Mouse (Mus musculus) limb, embryonic 12.5 days (tissue): Measurements from ENCODE around the gene Ssr2. TPM values are rescaled to one million over a fixed set of nuclear protein-coding genes. Genes with fewer than 3 reads are reported as not detected.

Source experiments
- ATAC-seq: fragments of 200-750 bp; cut with Nextera tagmentation; 2 replicates; pipeline ENCODE4 v1.8.0; 2017; ENCODE audit warnings: low read depth, moderate TSS enrichment; ENCODE audit not compliant: insufficient number of reproducible peaks, insufficient read depth, low FRiP score, low TSS enrichment
- H3K27ac ChIP-seq: fragments of 300-500 bp; sonication (generic); 2 replicates; pipeline ENCODE4 v1.5.1; 2016; ENCODE audit warnings: mild to moderate bottlenecking, moderate library complexity
- H3K27me3 ChIP-seq: fragments of 300-500 bp; sonication (generic); 2 replicates; pipeline ENCODE4 v1.6.1; 2016; ENCODE audit warnings: mild to moderate bottlenecking, moderate library complexity
- H3K36me3 ChIP-seq: fragments of 300-500 bp; sonication (generic); 2 replicates; pipeline ENCODE4 v1.6.1; 2016; ENCODE audit warnings: mild to moderate bottlenecking, moderate library complexity
- H3K4me1 ChIP-seq: fragments of 300-500 bp; sonication (generic); replicated peaks from 2 replicates; pipeline ENCODE4 v1.6.1; 2016
- H3K4me2 ChIP-seq: fragments of 300-500 bp; sonication (generic); 2 replicates; pipeline ENCODE4 v1.6.1; 2016; ENCODE audit warnings: mild to moderate bottlenecking, moderate library complexity
- H3K4me3 ChIP-seq: fragments of 300-500 bp; sonication (generic); replicated peaks from 2 replicates; pipeline ENCODE4 v1.5.1; 2016; ENCODE audit warnings: mild to moderate bottlenecking
- H3K9ac ChIP-seq: fragments of 300-500 bp; sonication (generic); replicated peaks from 2 replicates; pipeline ENCODE4 v1.6.1; 2016; ENCODE audit warnings: mild to moderate bottlenecking, moderate library complexity
- H3K9me3 ChIP-seq: fragments of 300-500 bp; sonication (generic); 2 replicates; pipeline ENCODE4 v1.6.1; 2016; ENCODE audit warnings: mild to moderate bottlenecking, moderate library complexity
- WGBS: fragments of 180-500 bp; shearing (Covaris S2); methylation state at CpG from one replicate; pipeline ENCODE4 v1.1.7; 2016; 5-methylcytosine and 5-hydroxymethylcytosine counted together
- polyA plus RNA-seq: library from polyadenylated mRNA; unstranded; fragments of >200 nt; fragmentation: Nextera tagmentation; extraction: Ambion mirVana; gene quantifications from 2 replicates; pipeline ENCODE4 v1.2.1, GENCODE M21; 2016

The Ssr2 gene
- polyA plus RNA-seq, 1 experiment from 2014 or later: 184 TPM

GRCm38 (mm10) chr3:88533706-88534105, 42.0 kb upstream of the Ssr2 start:
- Histone ChIP-seq H3K4me1 (peaks cover 62% of the 10 kb centered on the region), H3K27ac (peak overlapping the region; percentile 99), H3K9me3 (no peaks in the 10 kb centered on the region), H3K36me3 (peaks cover 45% of the 10 kb centered on the region), H3K9ac (peak overlapping the region; percentile 97), H3K4me3 (peak overlapping the region; percentile 75), H3K4me2 (peak overlapping the region; percentile 94), H3K27me3 (no peaks in the 10 kb centered on the region)
- 0% methylated on average over 4 of the region's 5 CpGs for WGBS
- no peak for ATAC-seq

- Histone ChIP-seq H3K36me3 (peaks cover 55% of the 10 kb centered on the region), H3K4me2 (peak overlapping the region; percentile 94), H3K9me3 (no peaks in the 10 kb centered on the region), H3K4me1 (peaks cover 57% of the 10 kb centered on the region), H3K4me3 (peak overlapping the region; percentile 75), H3K27ac (peak overlapping the region; percentile 99), H3K27me3 (no peaks in the 10 kb centered on the region), H3K9ac (peak overlapping the region; percentile 97)
- no peak for ATAC-seq
- 23% methylated on average over 3 of the region's 3 CpGs for WGBS
Observed at GRCm38 (mm10) chr3:88535005-88535404, 40.7 kb upstream of the Ssr2 start.

GRCm38 (mm10) chr3:88535527-88535926, 40.1 kb upstream of the Ssr2 start:
- no peaks in the 10 kb centered on the region for H3K27me3 ChIP-seq
- no peaks in the 10 kb centered on the region for H3K9me3 ChIP-seq
- 52% methylated on average over 4 of the region's 4 CpGs for WGBS
- H3K4me2 ChIP-seq: peak overlapping the region; percentile 94
- ATAC-seq: no peak
- H3K4me3 ChIP-seq: peak overlapping the region; percentile 75
- peak overlapping the region; percentile 99 for H3K27ac ChIP-seq
- peaks cover 60% of the 10 kb centered on the region for H3K36me3 ChIP-seq
- H3K4me1 ChIP-seq: peaks cover 55% of the 10 kb centered on the region
- peak overlapping the region; percentile 97 for H3K9ac ChIP-seq

- H3K9me3 ChIP-seq: no peaks in the 10 kb centered on the region
- peaks cover 68% of the 10 kb centered on the region for H3K36me3 ChIP-seq
- no peak for ATAC-seq
- WGBS: 10% methylated on average over 64 of the region's 64 CpGs
- peaks cover 55% of the 10 kb centered on the region for H3K4me1 ChIP-seq
- H3K9ac ChIP-seq: peak overlapping the region; percentile 97
- peak overlapping the region; percentile 94 for H3K4me2 ChIP-seq
- no peaks in the 10 kb centered on the region for H3K27me3 ChIP-seq
- H3K4me3 ChIP-seq: peak overlapping the region; percentile 75
- H3K27ac ChIP-seq: peak overlapping the region; percentile 77
Observed at GRCm38 (mm10) chr3:88536103-88536930, 39.4 kb upstream of the Ssr2 start.

GRCm38 (mm10) chr3:88537146-88537545, 38.5 kb upstream of the Ssr2 start:
- Histone ChIP-seq H3K9ac (peak overlapping the region; percentile 44; the same call in 1 of the 2 replicates), H3K36me3 (peaks cover 73% of the 10 kb centered on the region), H3K4me2 (peak overlapping the region; percentile 94), H3K4me3 (peak overlapping the region; percentile 75), H3K27ac (peak overlapping the region; percentile 77), H3K9me3 (no peaks in the 10 kb centered on the region), H3K4me1 (peaks cover 55% of the 10 kb centered on the region), H3K27me3 (no peaks in the 10 kb centered on the region)
- no peak for ATAC-seq
- 69% methylated on average over 6 of the region's 6 CpGs for WGBS

GRCm38 (mm10) chr3:88538271-88539145, 37.2 kb upstream of the Ssr2 start:
- 64% methylated on average over 9 of the region's 9 CpGs for WGBS
- H3K27me3 ChIP-seq: no peaks in the 10 kb centered on the region
- no peak for ATAC-seq
- H3K4me3 ChIP-seq: no peak overlapping the region
- H3K36me3 ChIP-seq: peaks cover 73% of the 10 kb centered on the region
- H3K9me3 ChIP-seq: no peaks in the 10 kb centered on the region
- peak overlapping the region; percentile 13 for H3K4me2 ChIP-seq
- peaks cover 55% of the 10 kb centered on the region for H3K4me1 ChIP-seq
- peak overlapping the region; percentile 18; the same call in 1 of the 2 replicates for H3K9ac ChIP-seq
- 0 out of 2 replicates have a peak overlapping the region, but pooled peaks have one; percentile 35 for H3K27ac ChIP-seq

- H3K36me3 ChIP-seq: peaks cover 70% of the 10 kb centered on the region
- H3K9me3 ChIP-seq: no peaks in the 10 kb centered on the region
- H3K9ac ChIP-seq: no peak overlapping the region
- no peaks in the 10 kb centered on the region for H3K27me3 ChIP-seq
- WGBS: 30% methylated on average over 3 of the region's 3 CpGs
- peaks cover 52% of the 10 kb centered on the region for H3K4me1 ChIP-seq
- H3K4me3 ChIP-seq: no peak overlapping the region
- H3K4me2 ChIP-seq: no peak overlapping the region
- no peak for ATAC-seq
- H3K27ac ChIP-seq: 0 out of 2 replicates have a peak overlapping the region, but pooled peaks have one; percentile 41
Observed at GRCm38 (mm10) chr3:88539397-88539796, 36.3 kb upstream of the Ssr2 start.

- Histone ChIP-seq H3K27ac (peak overlapping the region; percentile 50), H3K9me3 (no peaks in the 10 kb centered on the region), H3K4me1 (peaks cover 51% of the 10 kb centered on the region), H3K9ac (no peak overlapping the region), H3K4me3 (no peak overlapping the region), H3K4me2 (no peak overlapping the region), H3K27me3 (no peaks in the 10 kb centered on the region), H3K36me3 (peaks cover 63% of the 10 kb centered on the region)
- no peak for ATAC-seq
- 70% methylated on average over 5 of the region's 5 CpGs for WGBS
Observed at GRCm38 (mm10) chr3:88540085-88540484, 35.6 kb upstream of the Ssr2 start.

GRCm38 (mm10) chr3:88541622-88542401, 33.9 kb upstream of the Ssr2 start:
- no peaks in the 10 kb centered on the region for H3K9me3 ChIP-seq
- no peak overlapping the region for H3K4me2 ChIP-seq
- H3K4me3 ChIP-seq: no peak overlapping the region
- peaks cover 35% of the 10 kb centered on the region for H3K4me1 ChIP-seq
- 74% methylated on average over 7 of the region's 7 CpGs for WGBS
- H3K27ac ChIP-seq: peak overlapping the region; percentile 53; the same call in 1 of the 2 replicates
- H3K9ac ChIP-seq: no peak overlapping the region
- no peak for ATAC-seq
- no peaks in the 10 kb centered on the region for H3K27me3 ChIP-seq
- peaks cover 47% of the 10 kb centered on the region for H3K36me3 ChIP-seq

- WGBS: 66% methylated on average over 4 of the region's 4 CpGs
- peaks cover 28% of the 10 kb centered on the region for H3K4me1 ChIP-seq
- H3K9ac ChIP-seq: no peak overlapping the region
- H3K9me3 ChIP-seq: no peaks in the 10 kb centered on the region
- no peak for ATAC-seq
- peaks cover 41% of the 10 kb centered on the region for H3K36me3 ChIP-seq
- H3K4me3 ChIP-seq: no peak overlapping the region
- no peak overlapping the region for H3K4me2 ChIP-seq
- H3K27me3 ChIP-seq: no peaks in the 10 kb centered on the region
- H3K27ac ChIP-seq: peak overlapping the region; percentile 53; the same call in 1 of the 2 replicates
Observed at GRCm38 (mm10) chr3:88542486-88542885, 33.2 kb upstream of the Ssr2 start.
